Mouse (Mus musculus): ENCODE results near the gene Serpinb1a. TPM values are rescaled to one million over a fixed set of nuclear protein-coding genes. Genes with fewer than 3 reads are reported as not detected.

Serpinb1a gene
- polyA plus RNA-seq, 1 experiment from 2014 or later: 0.93 TPM

GRCm38 (mm10) chr13:32799131-32799530 lies 51.9 kb downstream of the Serpinb1a start:
- H3K27ac ChIP-seq (ENCODE audit: low read depth, low read length): no peak overlapping the region
- H3K9ac ChIP-seq (ENCODE audit: low read length): no peak overlapping the region
- ATAC-seq (no peak), DNase-seq (ENCODE audit: low spot score) (peak; percentile 37)
- H3K4me3 ChIP-seq (ENCODE audit: low read depth, low read length): no peak overlapping the region
- no peaks in the 10 kb centered on the region for H3K27me3 ChIP-seq (replicated peaks; ENCODE audit: control insufficient read depth, insufficient read depth, low read length)
- H3K36me3 ChIP-seq (ENCODE audit: control insufficient read depth, insufficient read depth, low read length): no peaks in the 10 kb centered on the region
- H3K9me3 ChIP-seq (replicated peaks; ENCODE audit: control insufficient read depth, low read length): no peaks in the 10 kb centered on the region
- WGBS: 80% methylated on average over 2 of the region's 2 CpGs
- no peak overlapping the region for H3K4me2 ChIP-seq (ENCODE audit: low read length)
- peaks cover 12% of the 10 kb centered on the region for H3K4me1 ChIP-seq (ENCODE audit: control insufficient read depth, insufficient read depth, low read length)

DNA sequence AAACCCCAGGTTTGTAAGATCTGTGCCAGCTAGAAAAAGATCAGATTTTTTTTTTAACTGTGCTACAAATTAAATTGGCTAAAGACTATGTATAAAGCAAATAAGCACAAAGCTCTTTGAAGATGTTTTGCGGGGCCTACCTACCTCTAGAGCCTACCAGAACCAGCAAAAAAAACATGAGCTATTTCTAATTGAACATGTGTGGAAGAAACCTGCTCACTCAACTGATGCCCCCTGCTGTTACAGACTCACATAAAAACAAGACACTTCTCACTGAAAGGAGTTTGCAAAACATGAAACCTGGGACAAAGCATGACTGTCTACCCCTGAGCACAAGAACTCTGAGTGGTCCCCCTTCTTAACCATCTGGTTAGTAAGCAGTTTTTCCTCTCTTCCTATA lies 53.9 kb downstream of the Serpinb1a start:
- no peak for ATAC-seq
- Histone ChIP-seq H3K27ac (ENCODE audit: low read depth, low read length) (no peak overlapping the region), H3K36me3 (ENCODE audit: control insufficient read depth, insufficient read depth, low read length) (no peaks in the 10 kb centered on the region), H3K9me3 (replicated peaks; ENCODE audit: control insufficient read depth, low read length) (no peaks in the 10 kb centered on the region), H3K4me3 (ENCODE audit: low read depth, low read length) (no peak overlapping the region), H3K27me3 (replicated peaks; ENCODE audit: control insufficient read depth, insufficient read depth, low read length) (no peaks in the 10 kb centered on the region), H3K9ac (ENCODE audit: low read length) (no peak overlapping the region), H3K4me1 (ENCODE audit: control insufficient read depth, insufficient read depth, low read length) (peaks cover 3% of the 10 kb centered on the region; the same call in 1 of the 2 replicates), H3K4me2 (ENCODE audit: low read length) (no peak overlapping the region)
- no peak for DNase-seq (ENCODE audit: low spot score)
- 89% methylated on average over 1 of the region's 1 CpGs for WGBS

DNA sequence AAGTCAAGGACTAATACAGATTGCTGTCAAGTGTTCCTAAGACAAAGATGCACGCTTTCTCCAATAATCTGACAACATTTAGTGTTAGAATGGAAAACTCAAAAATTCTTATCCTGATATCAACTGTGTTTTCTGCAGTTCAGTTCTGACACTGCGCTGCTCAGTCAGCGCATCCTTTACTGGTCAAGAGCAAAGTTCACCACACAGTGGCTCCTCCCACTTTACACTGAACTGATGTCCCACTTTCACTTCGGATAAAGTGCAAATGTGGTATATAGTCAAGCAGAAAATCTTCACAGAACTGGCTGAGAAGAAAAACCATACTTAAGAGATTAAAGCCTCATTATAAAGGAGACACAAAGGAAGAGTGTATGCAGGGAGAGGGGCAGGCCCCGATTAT lies 55.8 kb downstream of the Serpinb1a start:
- H3K36me3 ChIP-seq (ENCODE audit: control insufficient read depth, insufficient read depth, low read length): no peaks in the 10 kb centered on the region
- H3K9me3 ChIP-seq (replicated peaks; ENCODE audit: control insufficient read depth, low read length): no peaks in the 10 kb centered on the region
- H3K9ac ChIP-seq (ENCODE audit: low read length): no peak overlapping the region
- H3K4me2 ChIP-seq (ENCODE audit: low read length): no peak overlapping the region
- 88% methylated on average over 5 of the region's 5 CpGs for WGBS
- DNase-seq (ENCODE audit: low spot score) (no peak), ATAC-seq (no peak)
- no peaks in the 10 kb centered on the region for H3K4me1 ChIP-seq (ENCODE audit: control insufficient read depth, insufficient read depth, low read length)
- no peak overlapping the region for H3K27ac ChIP-seq (ENCODE audit: low read depth, low read length)
- H3K4me3 ChIP-seq (ENCODE audit: low read depth, low read length): no peak overlapping the region
- no peaks in the 10 kb centered on the region for H3K27me3 ChIP-seq (replicated peaks; ENCODE audit: control insufficient read depth, insufficient read depth, low read length)

GRCm38 (mm10) chr13:32794619-32795018 lies 56.4 kb downstream of the Serpinb1a start:
- Histone ChIP-seq H3K9me3 (replicated peaks; ENCODE audit: control insufficient read depth, low read length) (no peaks in the 10 kb centered on the region), H3K27ac (ENCODE audit: low read depth, low read length) (no peak overlapping the region), H3K9ac (ENCODE audit: low read length) (no peak overlapping the region), H3K4me2 (ENCODE audit: low read length) (no peak overlapping the region), H3K4me3 (ENCODE audit: low read depth, low read length) (no peak overlapping the region), H3K36me3 (ENCODE audit: control insufficient read depth, insufficient read depth, low read length) (no peaks in the 10 kb centered on the region), H3K27me3 (replicated peaks; ENCODE audit: control insufficient read depth, insufficient read depth, low read length) (no peaks in the 10 kb centered on the region), H3K4me1 (ENCODE audit: control insufficient read depth, insufficient read depth, low read length) (no peaks in the 10 kb centered on the region)
- DNase-seq (ENCODE audit: low spot score) (peak; percentile 8), ATAC-seq (no peak)
- 57% methylated on average over 2 of the region's 2 CpGs for WGBS

Other genes with a start within 250 kb of the Serpinb1a start
- 0.07 TPM in 1 of 2 replicates, not detected in the other for gene Mylk4, start 67.2 kb downstream of the Serpinb1a start, polyA plus RNA-seq (2014; fragmentation: Nextera tagmentation; extraction: Ambion mirVana)
- 19.1 and 22.5 TPM in 2 replicates for gene Wrnip1, start 49.1 kb downstream of the Serpinb1a start, polyA plus RNA-seq (2014; fragmentation: Nextera tagmentation; extraction: Ambion mirVana)
- gene D930007J09Rik, start 48.3 kb downstream of the Serpinb1a start, polyA plus RNA-seq (2014; fragmentation: Nextera tagmentation; extraction: Ambion mirVana): not detected in 2 replicates
- gene Serpinb1c, start 47.0 kb upstream of the Serpinb1a start, polyA plus RNA-seq (2014; fragmentation: Nextera tagmentation; extraction: Ambion mirVana): not detected in 2 replicates
- gene Serpinb6b, start 114.0 kb upstream of the Serpinb1a start, polyA plus RNA-seq (2014; fragmentation: Nextera tagmentation; extraction: Ambion mirVana): 1.3 and 1.8 TPM in 2 replicates
- gene Serpinb9, start 152.1 kb upstream of the Serpinb1a start, polyA plus RNA-seq (2014; fragmentation: Nextera tagmentation; extraction: Ambion mirVana): 1.2 and 1.3 TPM in 2 replicates
- 0.25 and 0.61 TPM in 2 replicates for gene Serpinb9b, start 176.2 kb upstream of the Serpinb1a start, polyA plus RNA-seq (2014; fragmentation: Nextera tagmentation; extraction: Ambion mirVana)
- gene Serpinb1b, start 227.4 kb upstream of the Serpinb1a start, polyA plus RNA-seq (2014; fragmentation: Nextera tagmentation; extraction: Ambion mirVana): 7.1 and 7.5 TPM in 2 replicates

Measured in forebrain, embryonic 14.5 days (tissue).